Mouse (Mus musculus) CH12.LX (cell line): ENCODE results near the gene Ap1g1.

Source experiments
- CTCF ChIP-seq, 2 experiments: IDR thresholded peaks in 1 of 2; conservative IDR thresholded peaks in 1 of 2; 2 replicates each; pipeline ENCODE4 v1.5.1; 2011 to 2012; ENCODE audit warnings: low read depth in 2 of 2, low read length in 2 of 2, improper control_type of control experiment in 1 of 2, inconsistent platforms in 1 of 2, mild to moderate bottlenecking in 1 of 2, moderate library complexity in 1 of 2
- EP300 ChIP-seq: IDR thresholded peaks from 2 replicates; pipeline ENCODE4 v1.6.1; 2011; ENCODE audit warnings: low read length, improper control_type of control experiment
- KAT2A ChIP-seq: IDR thresholded peaks from 2 replicates; pipeline ENCODE4 v1.6.1; 2012; ENCODE audit warnings: low read length, improper control_type of control experiment, inconsistent platforms; ENCODE audit not compliant: insufficient replicate concordance
- MAFK ChIP-seq: IDR thresholded peaks from 2 replicates; pipeline ENCODE4 v1.6.1; 2011; ENCODE audit warnings: low read length, improper control_type of control experiment; ENCODE audit not compliant: insufficient replicate concordance
- POLR2A ChIP-seq: IDR thresholded peaks from 2 replicates; pipeline ENCODE4 v1.6.1; 2011; ENCODE audit warnings: low read depth, mild to moderate bottlenecking, improper control_type of control experiment, low read length
- RAD21 ChIP-seq: IDR thresholded peaks from 2 replicates; pipeline ENCODE4 v1.6.1; 2011; ENCODE audit warnings: low read depth, mild to moderate bottlenecking, low read length, improper control_type of control experiment, moderate library complexity
- RCOR1 ChIP-seq: conservative IDR thresholded peaks from 2 replicates; pipeline ENCODE4 v1.6.1; 2012; ENCODE audit warnings: low read depth, mild to moderate bottlenecking, inconsistent platforms, low read length, improper control_type of control experiment
- TBP ChIP-seq: conservative IDR thresholded peaks from 2 replicates; pipeline ENCODE4 v1.6.1; 2011; ENCODE audit warnings: low read depth, low read length, improper control_type of control experiment
- UBTF ChIP-seq: IDR thresholded peaks from 2 replicates; pipeline ENCODE4 v1.6.1; 2012; ENCODE audit warnings: low read depth, mild to moderate bottlenecking, inconsistent platforms, low read length, improper control_type of control experiment, moderate library complexity
- ZKSCAN1 ChIP-seq: IDR thresholded peaks from 2 replicates; pipeline ENCODE4 v1.6.1; 2012; ENCODE audit warnings: low read depth, inconsistent platforms, low read length, improper control_type of control experiment, borderline replicate concordance
- ZMIZ1 ChIP-seq: IDR thresholded peaks from 2 replicates; pipeline ENCODE4 v1.6.1; 2012; ENCODE audit warnings: low read depth, mild to moderate bottlenecking, inconsistent platforms, low read length, improper control_type of control experiment

DNA sequence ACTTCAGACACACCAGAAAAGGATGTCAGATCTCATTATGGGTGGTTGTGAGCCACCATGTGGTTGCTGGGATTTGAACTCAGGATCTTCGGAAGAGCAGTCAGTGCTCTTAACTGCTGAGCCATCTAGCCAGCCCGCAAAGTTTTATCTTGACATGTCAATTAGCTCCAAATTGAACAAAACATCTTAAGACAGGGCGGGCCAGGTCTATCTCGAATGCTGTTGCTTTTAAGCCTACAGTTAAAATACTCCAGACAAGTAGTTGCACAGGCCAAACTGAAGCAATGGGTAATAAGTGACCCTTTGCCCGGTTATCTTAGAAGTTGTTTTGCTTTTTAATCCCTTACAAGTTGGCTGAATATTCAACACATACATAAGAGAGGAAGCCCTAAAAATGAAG is 88.3 kb downstream of the Ap1g1 start:
- no peak for TF ChIP-seq TBP
- no peak for TF ChIP-seq POLR2A
- no peak for TF ChIP-seq EP300
- TF ChIP-seq CTCF (conservative IDR thresholded peaks at IDR 0.05 in 1 of 2, IDR thresholded peaks at IDR 0.05 in 1 of 2; ENCODE audit: low read depth in 2 of 2, low read length in 2 of 2), result no peak
- no peak for TF ChIP-seq UBTF
- TF ChIP-seq MAFK, result no peak
- TF ChIP-seq RAD21, result no peak
- TF ChIP-seq KAT2A, result no peak
- TF ChIP-seq ZMIZ1, result no peak
- no peak for TF ChIP-seq RCOR1
- TF ChIP-seq ZKSCAN1, result no peak
